Mouse (Mus musculus) right cerebral cortex, adult 2 months (tissue): ENCODE data around the gene Tek.

Experiments used
- DNase-seq, 2 experiments: peaks; one replicate each; pipeline ENCODE4 v3.0.0; 2021 to 2022; ENCODE audit warnings: low spot score in 2 of 2

Tek gene

DNA sequence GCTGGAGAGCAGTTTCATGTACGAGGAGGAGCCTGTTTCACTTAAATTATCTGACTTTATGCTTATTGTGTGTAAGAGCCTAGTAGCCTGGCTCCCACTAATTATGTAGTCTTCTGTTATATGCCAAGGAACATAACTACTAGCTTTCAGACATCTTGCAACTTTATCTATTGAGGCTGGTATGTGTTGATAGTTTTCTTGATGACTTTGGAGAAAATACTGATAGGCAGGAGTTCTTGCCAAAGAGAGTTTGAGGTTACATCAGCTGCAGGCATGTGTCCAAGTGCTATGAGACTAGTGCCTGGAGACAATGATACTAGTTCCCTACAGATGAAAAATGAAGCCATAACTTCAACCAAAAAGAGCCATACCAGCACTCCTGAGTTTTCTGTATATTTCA, 64.1 kb downstream of the Tek start:
- no peak for DNase-seq

- DNase-seq, result no peak
These were observed 71.5 kb downstream of the Tek start for GRCm38 (mm10) chr4:94810616-94811015.

GRCm38 (mm10) chr4:94826891-94827290, 87.8 kb downstream of the Tek start:
- DNase-seq, result no peak

DNA sequence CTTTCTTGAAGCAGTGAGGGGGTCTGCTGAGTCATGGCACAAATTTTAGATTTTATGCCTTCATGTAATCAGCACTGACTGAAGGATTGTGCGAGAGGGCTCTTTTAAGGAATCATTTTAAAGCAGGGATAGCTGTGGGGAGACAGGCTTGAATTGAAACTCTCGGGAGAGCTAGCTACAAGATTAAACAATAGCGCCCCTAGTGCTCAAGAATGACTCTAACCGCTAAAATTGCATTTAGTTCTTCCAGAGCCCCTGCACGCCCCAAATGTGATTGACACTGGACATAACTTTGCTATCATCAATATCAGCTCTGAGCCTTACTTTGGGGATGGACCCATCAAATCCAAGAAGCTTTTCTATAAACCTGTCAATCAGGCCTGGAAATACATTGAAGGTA, 88.3 kb downstream of the Tek start:
- no peak for DNase-seq

DNA sequence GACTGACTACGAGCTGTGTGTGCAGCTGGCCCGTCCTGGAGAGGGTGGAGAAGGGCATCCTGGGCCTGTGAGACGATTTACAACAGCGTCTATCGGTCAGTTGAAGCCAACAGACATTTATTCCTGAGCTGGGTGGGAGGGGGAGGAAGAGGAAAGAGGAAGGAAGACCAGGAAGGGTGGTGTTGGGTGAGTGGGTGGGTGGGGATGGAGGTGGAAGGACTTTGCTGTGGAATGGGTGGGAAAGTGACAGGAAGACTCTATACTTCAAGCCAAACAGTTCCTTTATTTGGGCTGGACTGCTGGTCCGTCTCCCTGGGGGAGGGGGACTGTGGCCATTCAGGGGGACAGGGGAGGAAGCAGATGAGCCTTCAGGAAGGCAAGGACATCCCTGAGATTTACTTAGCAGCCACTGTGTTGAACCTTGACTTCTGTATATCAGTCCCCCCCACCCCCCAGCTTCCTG, 90.9 kb downstream of the Tek start:
- DNase-seq, result no peak

- DNase-seq, result no peak
These were observed 98.0 kb downstream of the Tek start for GRCm38 (mm10) chr4:94837061-94837460.

DNA sequence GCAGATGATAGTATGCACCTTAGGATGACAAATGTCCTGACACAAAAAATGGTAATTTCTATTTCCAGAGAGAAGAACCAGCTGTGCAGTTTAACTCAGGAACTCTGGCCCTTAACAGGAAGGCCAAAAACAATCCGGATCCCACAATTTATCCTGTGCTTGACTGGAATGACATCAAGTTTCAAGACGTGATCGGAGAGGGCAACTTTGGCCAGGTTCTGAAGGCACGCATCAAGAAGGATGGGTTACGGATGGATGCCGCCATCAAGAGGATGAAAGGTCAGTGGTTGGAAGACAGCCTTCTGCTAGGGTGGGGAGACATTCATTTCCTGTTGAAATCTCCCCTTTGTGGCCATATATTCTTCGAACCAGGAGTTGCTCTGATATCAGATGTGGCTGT, 114.2 kb downstream of the Tek start:
- no peak for DNase-seq

- no peak for DNase-seq
These were observed 115.2 kb downstream of the Tek start for GRCm38 (mm10) chr4:94854270-94854669.

- DNase-seq, result no peak
These were observed 116.1 kb downstream of the Tek start for GRCm38 (mm10) chr4:94855201-94855600.

DNA sequence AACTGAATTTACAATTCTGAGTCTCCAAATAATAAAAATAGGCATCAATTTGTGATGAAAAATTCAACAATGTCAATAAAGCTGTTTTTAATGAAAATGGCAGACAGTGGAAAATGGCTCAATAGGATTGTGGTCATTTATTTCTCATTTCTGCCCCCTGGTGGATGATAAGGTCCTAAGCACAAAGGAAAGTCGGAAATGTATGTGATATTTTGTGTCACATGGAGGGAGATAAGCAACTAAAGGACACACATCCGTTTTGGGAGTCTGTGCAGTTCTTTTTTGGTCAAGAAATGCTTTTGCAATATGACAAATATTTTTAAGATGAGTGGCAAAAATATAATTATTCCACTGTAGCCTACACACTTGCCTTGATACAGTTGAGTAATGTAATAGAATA, 161.7 kb downstream of the Tek start:
- peak; percentile 4 to 13 for DNase-seq

- no peak for DNase-seq
These were observed 162.7 kb downstream of the Tek start for GRCm38 (mm10) chr4:94901780-94902179.
